Mouse (Mus musculus) heart, adult 2 months (tissue): ENCODE results near the gene Olfr640. TPM values are rescaled to one million over a fixed set of nuclear protein-coding genes. Genes with fewer than 3 reads are reported as not detected.

Experiments used
- DNase-seq, 2 experiments: peaks; one replicate each; pipeline ENCODE4 v3.0.0; 2021
- H3K27ac ChIP-seq: fragments of 200-600 bp; 2 replicates; pipeline ENCODE4 v1.8.1; 2022
- H3K27me3 ChIP-seq: fragments of 200-500 bp; 2 replicates; pipeline ENCODE4 v1.6.1; 2012; ENCODE audit warnings: mild to moderate bottlenecking, low read length, inconsistent platforms, mixed read lengths; ENCODE audit not compliant: control insufficient read depth, insufficient read depth
- H3K36me3 ChIP-seq: fragments of 200-500 bp; 2 replicates; pipeline ENCODE4 v1.6.1; 2012; ENCODE audit warnings: low read length, inconsistent platforms; ENCODE audit not compliant: control insufficient read depth, insufficient read depth
- H3K4me1 ChIP-seq: fragments of 200-500 bp; 2 replicates; pipeline ENCODE4 v1.6.1; 2011; ENCODE audit warnings: low read length; ENCODE audit not compliant: control insufficient read depth, insufficient read depth
- H3K4me3 ChIP-seq: fragments of 200-600 bp; 2 replicates; pipeline ENCODE4 v1.8.1; 2022
- H3K79me2 ChIP-seq: fragments of 200-500 bp; replicated peaks from 2 replicates; pipeline ENCODE4 v1.6.1; 2012; ENCODE audit warnings: mild to moderate bottlenecking, inconsistent platforms, low read length, moderate library complexity, mixed read lengths; ENCODE audit not compliant: control insufficient read depth, insufficient read depth
- H3K9ac ChIP-seq: fragments of 200-500 bp; 2 replicates; pipeline ENCODE4 v1.6.1; 2012; ENCODE audit warnings: low read depth, mild to moderate bottlenecking, control low read depth, inconsistent platforms, low read length, mixed read lengths
- CTCF ChIP-seq: fragments of 200-600 bp; IDR thresholded peaks from 2 replicates; pipeline ENCODE4 v1.8.1; 2022; ENCODE audit warnings: antibody characterized with exemption, mild to moderate bottlenecking, moderate library complexity
- EP300 ChIP-seq: fragments of 200-500 bp; IDR thresholded peaks from 2 replicates; pipeline ENCODE4 v1.6.1; 2011; ENCODE audit warnings: low read depth, low read length, control low read depth; ENCODE audit not compliant: insufficient read depth
- POLR2A ChIP-seq: fragments of 200-500 bp; IDR thresholded peaks from 2 replicates; pipeline ENCODE4 v1.6.1; 2011; ENCODE audit warnings: mild to moderate bottlenecking, low read depth, low read length, control low read depth; ENCODE audit not compliant: insufficient read depth
- WGBS: fragments of 180-500 bp; shearing (Covaris S2); methylation state at CpG from one replicate; pipeline ENCODE4 v1.1.7; 2018; 5-methylcytosine and 5-hydroxymethylcytosine counted together
- intact Hi-C: fragments of 180-260 bp; cut with DNase I; formaldehyde crosslinking; loops from one replicate; pipeline ENCODE4 v1.15.1; 2025
- long read RNA-seq: library from polyadenylated mRNA; stranded (forward); transcript quantifications from one replicate; pipeline ENCODE4 v2.0.0, GENCODE M21; 2021
- polyA plus RNA-seq: library from polyadenylated mRNA; depleted of rRNA; stranded (reverse); fragments of >200 nt; gene quantifications from 2 replicates; pipeline ENCODE4 v1.2.3, GENCODE M21; 2012; rRNA removed
- total RNA-seq, 2 experiments: library from RNA; stranded (reverse); gene quantifications; 2 replicates each; pipeline ENCODE4 v1.2.3; 2021

Olfr640 gene
- not detected for total RNA-seq
- not detected in 2 replicates for polyA plus RNA-seq
- long read RNA-seq: 0 reads

GRCm38 (mm10) chr7:104025473-104025872 lies at the start of gene Olfr640:
TSS of gene Olfr640 (minus strand) at chr7:104025573.
- no peak within 1 kb of the TSS for H3K27ac ChIP-seq
- no peak for DNase-seq
- no peaks in the 10 kb centered on the region for H3K4me1 ChIP-seq
- H3K27me3 ChIP-seq: no peaks in the 10 kb centered on the region
- TF ChIP-seq POLR2A (no peak), EP300 (no peak), CTCF (no peak)
- intact Hi-C loops: no loop called here
- no peaks in the 10 kb centered on the region for H3K36me3 ChIP-seq
- 62% methylated on average over 6 of the region's 6 CpGs for WGBS
- H3K4me3 ChIP-seq: no peak within 1 kb of the TSS
- H3K9ac ChIP-seq: no peak within 1 kb of the TSS
- no peaks in the 10 kb centered on the region for H3K79me2 ChIP-seq

GRCm38 (mm10) chr7:104071769-104072168 lies 46.4 kb upstream of the Olfr640 start, which contains the start of gene Olfr644:
TSS of gene Olfr644 (minus strand) at chr7:104071869.
- TF ChIP-seq EP300 (no peak), POLR2A (no peak), CTCF (no peak)
- Histone ChIP-seq H3K36me3 (no peaks in the 10 kb centered on the region), H3K9ac (no peak within 1 kb of the TSS), H3K27ac (no peak within 1 kb of the TSS), H3K79me2 (no peaks in the 10 kb centered on the region), H3K27me3 (no peaks in the 10 kb centered on the region), H3K4me1 (no peaks in the 10 kb centered on the region), H3K4me3 (no peak within 1 kb of the TSS)
- DNase-seq: no peak
- intact Hi-C loops: no loop called here
- WGBS: 66% methylated on average over 2 of the region's 2 CpGs

- no peak within 1 kb of the TSS for H3K4me3 ChIP-seq
- H3K27me3 ChIP-seq: no peaks in the 10 kb centered on the region
- DNase-seq: no peak
- 36% methylated on average over 2 of the region's 2 CpGs for WGBS
- TF ChIP-seq CTCF (no peak), POLR2A (no peak), EP300 (no peak)
- H3K36me3 ChIP-seq: no peaks in the 10 kb centered on the region
- no peak within 1 kb of the TSS for H3K27ac ChIP-seq
- H3K9ac ChIP-seq: no peak within 1 kb of the TSS
- intact Hi-C loops: no loop called here
- no peaks in the 10 kb centered on the region for H3K79me2 ChIP-seq
- no peaks in the 10 kb centered on the region for H3K4me1 ChIP-seq
Observed at GRCm38 (mm10) chr7:104061345-104061744, 36.0 kb upstream of the Olfr640 start, which contains the start of gene 4930516K23Rik. TSS of gene 4930516K23Rik (minus strand) at chr7:104061445.

- Histone ChIP-seq H3K4me1 (no peaks in the 10 kb centered on the region), H3K36me3 (no peaks in the 10 kb centered on the region)
- WGBS: 89% methylated on average over 1 of the region's 1 CpGs
Observed at GRCm38 (mm10) chr7:104059215-104059614, 33.8 kb upstream of the Olfr640 start.

GRCm38 (mm10) chr7:104052566-104052965 lies 27.2 kb upstream of the Olfr640 start, which contains the start of gene Olfr642:
TSS of gene Olfr642 (minus strand) at chr7:104052666.
- H3K36me3 ChIP-seq: no peaks in the 10 kb centered on the region
- no peaks in the 10 kb centered on the region for H3K79me2 ChIP-seq
- TF ChIP-seq CTCF (no peak), POLR2A (no peak), EP300 (no peak)
- WGBS: 55% methylated on average over 1 of the region's 1 CpGs
- H3K4me3 ChIP-seq: no peak within 1 kb of the TSS
- H3K27ac ChIP-seq: no peak within 1 kb of the TSS
- intact Hi-C loops: no loop called here
- H3K27me3 ChIP-seq: no peaks in the 10 kb centered on the region
- H3K4me1 ChIP-seq: no peaks in the 10 kb centered on the region
- no peak for DNase-seq
- H3K9ac ChIP-seq: no peak within 1 kb of the TSS

More at GRCm38 (mm10) chr7:104059215-104059614, 33.8 kb upstream of the Olfr640 start:
- TF ChIP-seq POLR2A (no peak), CTCF (no peak), EP300 (no peak)
- DNase-seq: no peak
- H3K27me3 ChIP-seq: no peaks in the 10 kb centered on the region
- no peaks in the 10 kb centered on the region for H3K79me2 ChIP-seq
- no peak overlapping the region for H3K27ac ChIP-seq
- no peak overlapping the region for H3K4me3 ChIP-seq
- no peak overlapping the region for H3K9ac ChIP-seq
- intact Hi-C loops: no loop called here

GRCm38 (mm10) chr7:104050745-104051144 lies 25.4 kb upstream of the Olfr640 start:
- TF ChIP-seq CTCF: no peak
- no peak for TF ChIP-seq EP300
- TF ChIP-seq POLR2A: no peak
- Histone ChIP-seq H3K36me3 (no peaks in the 10 kb centered on the region), H3K27me3 (no peaks in the 10 kb centered on the region), H3K27ac (no peak overlapping the region), H3K4me3 (no peak overlapping the region), H3K79me2 (no peaks in the 10 kb centered on the region), H3K9ac (no peak overlapping the region), H3K4me1 (no peaks in the 10 kb centered on the region)
- intact Hi-C loops: no loop called here
- WGBS: 74% methylated on average over 4 of the region's 4 CpGs
- no peak for DNase-seq
